Mouse (Mus musculus): ENCODE results near the gene Vmn2r35. TPM values are rescaled to one million over a fixed set of nuclear protein-coding genes. Genes with fewer than 3 reads are reported as not detected.
"Not testable (repeated sequence)": the region's sequence is repeated elsewhere in the genome, so short reads cannot be mapped to it uniquely, and the experiment has no call there.

Vmn2r35 gene
- total RNA-seq (2021) (not detected), polyA plus RNA-seq (2012; rRNA removed) (not detected in 2 replicates)
- long read RNA-seq: 0 reads

DNA sequence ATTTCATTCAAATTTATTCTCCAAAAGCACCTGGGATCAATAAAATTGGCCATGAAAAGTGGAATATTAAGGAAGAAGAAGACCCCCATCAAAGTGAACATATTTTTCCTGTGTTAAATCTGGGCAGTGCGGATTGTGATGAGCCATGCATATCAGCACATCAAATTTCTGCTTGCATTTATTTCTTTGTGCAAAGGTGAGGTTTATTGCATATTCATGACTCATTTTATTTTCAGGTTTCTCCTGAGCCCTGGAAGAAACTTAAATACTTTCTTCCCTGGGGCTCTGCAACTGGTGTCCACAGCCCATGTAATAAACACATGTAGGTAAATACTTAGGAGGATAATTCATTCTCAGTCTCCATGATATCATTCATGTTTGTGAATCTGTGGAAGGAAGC, at the start of gene Vmn2r35:
TSS of gene Vmn2r35 (minus strand) at position 101 of the 400 bp plus-strand sequence.
- not testable (repeated sequence) for DNase-seq

DNA sequence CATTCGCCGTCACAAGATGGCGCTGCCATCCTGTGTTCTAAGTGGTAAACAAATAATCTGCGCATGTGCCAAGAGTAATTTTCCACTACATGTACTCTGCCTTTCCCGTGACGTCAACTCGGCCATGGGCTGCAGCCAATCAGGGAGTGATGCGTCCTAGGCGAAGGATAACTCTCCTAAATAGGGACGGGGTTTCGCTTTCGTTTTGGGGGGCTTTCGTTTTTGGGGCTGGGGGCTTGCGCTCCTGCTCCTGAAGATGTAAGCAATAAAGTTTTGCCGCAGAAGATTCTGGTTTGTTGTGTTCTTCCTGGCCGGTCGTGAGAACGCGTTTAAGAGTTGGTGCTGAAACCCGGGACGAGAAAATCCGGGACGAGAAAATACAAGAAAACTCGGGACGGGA, 25.5 kb downstream of the Vmn2r35 start:
- DNase-seq: not testable (repeated sequence)

Other genes with a start within 250 kb of the Vmn2r35 start
- not detected for gene Vmn2r34, start 130.4 kb downstream of the Vmn2r35 start, total RNA-seq (2021)
- gene Vmn2r34, start 130.4 kb downstream of the Vmn2r35 start, polyA plus RNA-seq (2012; rRNA removed): not detected in 2 replicates
- not detected for gene Vmn2r36, start 82.6 kb upstream of the Vmn2r35 start, total RNA-seq (2021)
- not detected in 2 replicates for gene Vmn2r36, start 82.6 kb upstream of the Vmn2r35 start, polyA plus RNA-seq (2012; rRNA removed)